Mouse (Mus musculus): Measurements from ENCODE around the gene Bcl11a. TPM values are rescaled to one million over a fixed set of nuclear protein-coding genes. Genes with fewer than 3 reads are reported as not detected.

Bcl11a gene
- polyA plus RNA-seq, 1 experiment from 2014 or later, result 117 TPM

- no peak for DNase-seq
- H3K9me3 ChIP-seq (ENCODE audit: control insufficient read depth, low read length), result no peaks in the 10 kb centered on the region
- no peak overlapping the region for H3K9ac ChIP-seq (replicated peaks; ENCODE audit: low read length)
- H3K27me3 ChIP-seq (ENCODE audit: control insufficient read depth, insufficient read depth, low read length), result no peaks in the 10 kb centered on the region
- no peak overlapping the region for H3K4me3 ChIP-seq (replicated peaks; ENCODE audit: low read depth, low read length)
- 86% methylated on average over 12 of the region's 12 CpGs for WGBS
- H3K4me2 ChIP-seq (ENCODE audit: low read length), result no peak overlapping the region
- no peaks in the 10 kb centered on the region for H3K36me3 ChIP-seq (ENCODE audit: control insufficient read depth, insufficient read depth, low read length)
- H3K4me1 ChIP-seq (ENCODE audit: control insufficient read depth, insufficient read depth, low read length), result peaks cover 15% of the 10 kb centered on the region
- no peak for ATAC-seq (ENCODE audit: low FRiP score, low TSS enrichment)
- H3K27ac ChIP-seq (replicated peaks; ENCODE audit: low read depth, low read length), result no peak overlapping the region
Observed at GRCm38 (mm10) chr11:24115017-24115752, 37.3 kb downstream of the Bcl11a start.

- H3K4me1 ChIP-seq (ENCODE audit: control insufficient read depth, insufficient read depth, low read length), result peaks cover 9% of the 10 kb centered on the region; the same call in 1 of the 2 replicates
- H3K36me3 ChIP-seq (ENCODE audit: control insufficient read depth, insufficient read depth, low read length), result no peaks in the 10 kb centered on the region
- no peak overlapping the region for H3K9ac ChIP-seq (replicated peaks; ENCODE audit: low read length)
- no peak overlapping the region for H3K27ac ChIP-seq (replicated peaks; ENCODE audit: low read depth, low read length)
- no peaks in the 10 kb centered on the region for H3K27me3 ChIP-seq (ENCODE audit: control insufficient read depth, insufficient read depth, low read length)
- H3K4me2 ChIP-seq (ENCODE audit: low read length), result no peak overlapping the region
- WGBS, result 97% methylated on average over 2 of the region's 2 CpGs
- no peak overlapping the region for H3K4me3 ChIP-seq (replicated peaks; ENCODE audit: low read depth, low read length)
- no peak for DNase-seq
- no peak for ATAC-seq (ENCODE audit: low FRiP score, low TSS enrichment)
- no peaks in the 10 kb centered on the region for H3K9me3 ChIP-seq (ENCODE audit: control insufficient read depth, low read length)
Observed at GRCm38 (mm10) chr11:24116041-24116440, 38.2 kb downstream of the Bcl11a start.

- DNase-seq (no peak), ATAC-seq (ENCODE audit: low FRiP score, low TSS enrichment) (no peak)
- Histone ChIP-seq H3K9ac (replicated peaks; ENCODE audit: low read length) (no peak overlapping the region), H3K27ac (replicated peaks; ENCODE audit: low read depth, low read length) (no peak overlapping the region), H3K9me3 (ENCODE audit: control insufficient read depth, low read length) (no peaks in the 10 kb centered on the region), H3K36me3 (ENCODE audit: control insufficient read depth, insufficient read depth, low read length) (no peaks in the 10 kb centered on the region), H3K4me3 (replicated peaks; ENCODE audit: low read depth, low read length) (no peak overlapping the region), H3K27me3 (ENCODE audit: control insufficient read depth, insufficient read depth, low read length) (no peaks in the 10 kb centered on the region), H3K4me2 (ENCODE audit: low read length) (no peak overlapping the region), H3K4me1 (ENCODE audit: control insufficient read depth, insufficient read depth, low read length) (peaks cover 9% of the 10 kb centered on the region; the same call in 1 of the 2 replicates)
- whole genome bisulfite sequencing, result 91% methylated on average over 7 of the region's 7 CpGs
Observed at GRCm38 (mm10) chr11:24116582-24117318, 38.9 kb downstream of the Bcl11a start.

GRCm38 (mm10) chr11:24121136-24121535 lies 43.3 kb downstream of the Bcl11a start:
- 0 out of 2 replicates have a peak, but pooled peaks cover 4% of the 10 kb centered on the region for H3K4me1 ChIP-seq (ENCODE audit: control insufficient read depth, insufficient read depth, low read length)
- ATAC-seq (ENCODE audit: low FRiP score, low TSS enrichment) (no peak), DNase-seq (no peak)
- no peak overlapping the region for H3K9ac ChIP-seq (replicated peaks; ENCODE audit: low read length)
- H3K9me3 ChIP-seq (ENCODE audit: control insufficient read depth, low read length), result no peaks in the 10 kb centered on the region
- H3K4me3 ChIP-seq (replicated peaks; ENCODE audit: low read depth, low read length), result no peak overlapping the region
- H3K27ac ChIP-seq (replicated peaks; ENCODE audit: low read depth, low read length), result no peak overlapping the region
- H3K27me3 ChIP-seq (ENCODE audit: control insufficient read depth, insufficient read depth, low read length), result no peaks in the 10 kb centered on the region
- WGBS, result 75% methylated on average over 9 of the region's 9 CpGs
- H3K36me3 ChIP-seq (ENCODE audit: control insufficient read depth, insufficient read depth, low read length), result no peaks in the 10 kb centered on the region
- no peak overlapping the region for H3K4me2 ChIP-seq (ENCODE audit: low read length)

- Histone ChIP-seq H3K27ac (replicated peaks; ENCODE audit: low read depth, low read length) (no peak overlapping the region), H3K4me1 (ENCODE audit: control insufficient read depth, insufficient read depth, low read length) (0 out of 2 replicates have a peak, but pooled peaks cover 11% of the 10 kb centered on the region), H3K9ac (replicated peaks; ENCODE audit: low read length) (no peak overlapping the region), H3K27me3 (ENCODE audit: control insufficient read depth, insufficient read depth, low read length) (no peaks in the 10 kb centered on the region), H3K4me2 (ENCODE audit: low read length) (no peak overlapping the region), H3K4me3 (replicated peaks; ENCODE audit: low read depth, low read length) (no peak overlapping the region), H3K9me3 (ENCODE audit: control insufficient read depth, low read length) (no peaks in the 10 kb centered on the region), H3K36me3 (ENCODE audit: control insufficient read depth, insufficient read depth, low read length) (no peaks in the 10 kb centered on the region)
- WGBS, result 90% methylated on average over 7 of the region's 7 CpGs
- ATAC-seq (ENCODE audit: low FRiP score, low TSS enrichment), result no peak
- DNase-seq, result no peak
Observed at GRCm38 (mm10) chr11:24122899-24123298, 45.0 kb downstream of the Bcl11a start.

GRCm38 (mm10) chr11:24123991-24124390 lies 46.1 kb downstream of the Bcl11a start:
- Histone ChIP-seq H3K27me3 (ENCODE audit: control insufficient read depth, insufficient read depth, low read length) (no peaks in the 10 kb centered on the region), H3K36me3 (ENCODE audit: control insufficient read depth, insufficient read depth, low read length) (no peaks in the 10 kb centered on the region), H3K4me1 (ENCODE audit: control insufficient read depth, insufficient read depth, low read length) (0 out of 2 replicates have a peak, but pooled peaks cover 7% of the 10 kb centered on the region), H3K9me3 (ENCODE audit: control insufficient read depth, low read length) (no peaks in the 10 kb centered on the region), H3K27ac (replicated peaks; ENCODE audit: low read depth, low read length) (no peak overlapping the region), H3K9ac (replicated peaks; ENCODE audit: low read length) (no peak overlapping the region), H3K4me3 (replicated peaks; ENCODE audit: low read depth, low read length) (no peak overlapping the region), H3K4me2 (ENCODE audit: low read length) (no peak overlapping the region)
- ATAC-seq (ENCODE audit: low FRiP score, low TSS enrichment) (no peak), DNase-seq (no peak)
- 92% methylated on average over 2 of the region's 2 CpGs for WGBS

GRCm38 (mm10) chr11:24125098-24125497 lies 47.2 kb downstream of the Bcl11a start:
- Histone ChIP-seq H3K9ac (replicated peaks; ENCODE audit: low read length) (no peak overlapping the region), H3K27ac (replicated peaks; ENCODE audit: low read depth, low read length) (no peak overlapping the region), H3K4me2 (ENCODE audit: low read length) (no peak overlapping the region), H3K36me3 (ENCODE audit: control insufficient read depth, insufficient read depth, low read length) (no peaks in the 10 kb centered on the region), H3K9me3 (ENCODE audit: control insufficient read depth, low read length) (no peaks in the 10 kb centered on the region), H3K27me3 (ENCODE audit: control insufficient read depth, insufficient read depth, low read length) (no peaks in the 10 kb centered on the region), H3K4me3 (replicated peaks; ENCODE audit: low read depth, low read length) (no peak overlapping the region), H3K4me1 (ENCODE audit: control insufficient read depth, insufficient read depth, low read length) (0 out of 2 replicates have a peak, but pooled peaks cover 12% of the 10 kb centered on the region)
- DNase-seq, result no peak
- ATAC-seq (ENCODE audit: low FRiP score, low TSS enrichment), result no peak
- 90% methylated on average over 6 of the region's 6 CpGs for WGBS

- Histone ChIP-seq H3K27me3 (ENCODE audit: control insufficient read depth, insufficient read depth, low read length) (no peaks in the 10 kb centered on the region), H3K4me3 (replicated peaks; ENCODE audit: low read depth, low read length) (no peak overlapping the region), H3K4me2 (ENCODE audit: low read length) (no peak overlapping the region), H3K27ac (replicated peaks; ENCODE audit: low read depth, low read length) (0 out of 2 replicates have a peak overlapping the region, but pooled peaks have one; percentile 8), H3K36me3 (ENCODE audit: control insufficient read depth, insufficient read depth, low read length) (no peaks in the 10 kb centered on the region), H3K9ac (replicated peaks; ENCODE audit: low read length) (no peak overlapping the region), H3K9me3 (ENCODE audit: control insufficient read depth, low read length) (no peaks in the 10 kb centered on the region), H3K4me1 (ENCODE audit: control insufficient read depth, insufficient read depth, low read length) (0 out of 2 replicates have a peak, but pooled peaks cover 12% of the 10 kb centered on the region)
- WGBS, result 55% methylated on average over 2 of the region's 2 CpGs
- 0 out of 2 replicates have a peak, but pooled peaks have one; percentile 13 for ATAC-seq (ENCODE audit: low FRiP score, low TSS enrichment)
- DNase-seq, result no peak
Observed at GRCm38 (mm10) chr11:24128001-24128400, 50.1 kb downstream of the Bcl11a start.

All from midbrain, embryonic 14.5 days (tissue).